Mouse (Mus musculus) limb, embryonic 14.5 days (tissue): ENCODE results near the gene Arhgap21. TPM values are rescaled to one million over a fixed set of nuclear protein-coding genes. Genes with fewer than 3 reads are reported as not detected.

ENCODE experiments used
- ATAC-seq: fragments of 200-750 bp; cut with Nextera tagmentation; 2 replicates; pipeline ENCODE4 v1.8.0; 2017; ENCODE audit warnings: low read depth, moderate number of reproducible peaks, moderate TSS enrichment; ENCODE audit not compliant: low FRiP score
- DNase-seq: peaks from one replicate; pipeline ENCODE4 v3.0.0-alpha.2; 2015; ENCODE audit warnings: low spot score
- H3K27ac ChIP-seq: fragments of 300-500 bp; sonication (generic); replicated peaks from 2 replicates; pipeline ENCODE4 v1.5.1; 2014; ENCODE audit warnings: low read depth, mild to moderate bottlenecking, low read length, moderate library complexity, mixed read lengths
- H3K27me3 ChIP-seq: fragments of 300-500 bp; sonication (generic); 2 replicates; pipeline ENCODE4 v1.6.1; 2014; ENCODE audit warnings: low read length, mixed read lengths; ENCODE audit not compliant: control insufficient read depth, insufficient read depth
- H3K36me3 ChIP-seq: fragments of 300-500 bp; sonication (generic); 2 replicates; pipeline ENCODE4 v1.6.1; 2014; ENCODE audit warnings: mild to moderate bottlenecking, low read length, moderate library complexity, mixed read lengths; ENCODE audit not compliant: control insufficient read depth, insufficient read depth
- H3K4me1 ChIP-seq: fragments of 300-500 bp; sonication (generic); 2 replicates; pipeline ENCODE4 v1.6.1; 2014; ENCODE audit warnings: antibody characterized with exemption, low read length, mixed read lengths; ENCODE audit not compliant: control insufficient read depth, insufficient read depth
- H3K4me2 ChIP-seq: fragments of 300-500 bp; sonication (generic); replicated peaks from 2 replicates; pipeline ENCODE4 v1.6.1; 2014; ENCODE audit warnings: low read depth, mild to moderate bottlenecking, low read length, moderate library complexity; ENCODE audit not compliant: severe bottlenecking
- H3K4me3 ChIP-seq: fragments of 300-500 bp; sonication (generic); replicated peaks from 2 replicates; pipeline ENCODE4 v1.5.1; 2014; ENCODE audit warnings: low read length
- H3K9ac ChIP-seq: fragments of 300-500 bp; sonication (generic); 2 replicates; pipeline ENCODE4 v1.6.1; 2014; ENCODE audit warnings: mild to moderate bottlenecking, low read depth, low read length, moderate library complexity; ENCODE audit not compliant: severe bottlenecking
- H3K9me3 ChIP-seq: fragments of 300-500 bp; sonication (generic); 2 replicates; pipeline ENCODE4 v1.6.1; 2016; ENCODE audit warnings: low read length; ENCODE audit not compliant: control insufficient read depth
- POLR2A ChIP-seq: fragments of 200-500 bp; IDR thresholded peaks from 2 replicates; pipeline ENCODE4 v1.8.0; 2012; ENCODE audit warnings: inconsistent platforms, mild to moderate bottlenecking, moderate library complexity, borderline replicate concordance; ENCODE audit not compliant: insufficient read depth, insufficient read length; ENCODE audit errors: extremely low read depth
- WGBS: fragments of 180-500 bp; shearing (Covaris S2); extraction: QIAGEN DNeasy Blood & Tissue Kit; methylation state at CpG from one replicate; pipeline ENCODE4 v1.1.7; 2014; 5-methylcytosine and 5-hydroxymethylcytosine counted together
- polyA plus RNA-seq, 2 experiments: library from polyadenylated mRNA; depleted of rRNA in 1 of 2; stranded (reverse) in 1 of 2; unstranded in 1 of 2; fragments of >200 nt; fragmentation: Nextera tagmentation in 1 of 2; extraction: Ambion mirVana in 1 of 2; gene quantifications; 2 replicates each; pipeline versions ENCODE4 v1.2.1 to v1.2.3; 2012 to 2014

Arhgap21 gene
- polyA plus RNA-seq, 2 experiments, result 19.6 to 29.2 TPM

DNA sequence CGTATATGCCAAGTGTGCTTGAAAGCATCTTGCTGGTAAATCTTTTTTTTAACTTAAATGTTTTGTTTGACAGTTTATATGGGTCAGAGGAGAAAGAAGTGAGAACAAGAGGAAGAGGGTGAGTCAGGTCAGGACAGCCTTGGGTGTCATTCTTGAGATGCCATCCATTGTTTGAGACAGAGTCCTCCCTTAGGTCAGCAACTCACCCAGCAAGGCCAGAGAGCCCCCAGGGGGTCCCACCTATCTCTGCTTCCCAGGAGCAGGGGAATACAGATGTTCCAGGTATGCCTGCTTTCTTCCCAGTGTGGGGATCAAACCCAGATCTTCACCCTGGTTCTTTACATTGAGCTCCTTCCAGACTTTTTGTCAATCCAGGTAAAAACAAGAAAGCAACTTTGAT lies 43.7 kb downstream of the Arhgap21 start:
- H3K9ac ChIP-seq, result no peak overlapping the region
- ATAC-seq, result no peak
- WGBS, result 80% methylated on average over 1 of the region's 1 CpGs

DNA sequence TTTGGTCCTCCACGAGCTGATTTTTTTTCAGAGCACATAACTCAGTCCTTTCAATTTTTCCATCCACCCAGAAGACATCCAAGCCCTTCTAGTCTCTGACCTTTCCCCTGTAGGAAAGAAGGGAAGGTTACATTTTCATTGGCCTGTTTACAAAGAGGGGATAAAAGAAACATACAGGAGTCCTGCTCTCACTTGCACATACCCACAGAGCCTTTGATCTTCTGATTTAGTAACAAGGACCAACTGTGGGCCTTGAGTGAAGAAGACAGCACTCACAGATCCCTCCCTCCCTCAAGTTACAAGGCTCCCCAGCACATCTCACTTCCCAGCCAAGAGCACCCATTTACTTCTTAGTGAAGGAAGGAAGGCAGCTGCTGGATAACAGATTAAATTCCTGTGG lies 46.3 kb downstream of the Arhgap21 start:
- ATAC-seq (no peak), DNase-seq (no peak)
- Histone ChIP-seq H3K4me1 (no peaks in the 10 kb centered on the region), H3K4me3 (no peak overlapping the region), H3K9ac (no peak overlapping the region), H3K9me3 (no peaks in the 10 kb centered on the region), H3K36me3 (no peaks in the 10 kb centered on the region), H3K27ac (no peak overlapping the region), H3K27me3 (no peaks in the 10 kb centered on the region), H3K4me2 (no peak overlapping the region)
- WGBS, result 16% methylated on average over 1 of the region's 1 CpGs
- TF ChIP-seq POLR2A, result no peak

More for the DNA sequence above, 43.7 kb downstream of the Arhgap21 start:
- Histone ChIP-seq H3K4me1 (no peaks in the 10 kb centered on the region), H3K4me3 (no peak overlapping the region), H3K36me3 (no peaks in the 10 kb centered on the region), H3K27me3 (no peaks in the 10 kb centered on the region), H3K9me3 (no peaks in the 10 kb centered on the region), H3K27ac (no peak overlapping the region), H3K4me2 (no peak overlapping the region)
- DNase-seq, result no peak
- TF ChIP-seq POLR2A, result no peak

DNA sequence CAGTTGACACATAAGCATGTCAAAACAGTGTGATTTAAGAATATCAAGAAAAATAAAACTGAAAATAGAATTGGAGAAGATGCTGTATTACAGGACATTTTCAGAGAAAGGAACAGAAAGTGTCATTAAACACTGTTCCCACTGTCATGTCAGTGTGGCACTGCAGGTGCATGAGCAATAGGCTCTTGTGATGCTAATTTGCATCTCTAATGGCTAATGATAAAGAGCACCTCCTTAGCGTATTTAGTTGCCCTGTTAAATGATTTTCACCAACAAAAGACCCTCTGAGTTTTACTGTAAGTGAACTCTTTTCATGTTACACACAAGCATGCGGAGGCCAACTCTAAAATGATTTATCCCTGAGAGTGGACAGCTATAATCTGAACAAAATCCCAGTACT lies 47.1 kb downstream of the Arhgap21 start:
- Histone ChIP-seq H3K36me3 (no peaks in the 10 kb centered on the region), H3K27me3 (no peaks in the 10 kb centered on the region), H3K4me3 (no peak overlapping the region), H3K4me1 (no peaks in the 10 kb centered on the region), H3K4me2 (no peak overlapping the region), H3K27ac (no peak overlapping the region), H3K9me3 (no peaks in the 10 kb centered on the region), H3K9ac (no peak overlapping the region)
- DNase-seq (no peak), ATAC-seq (no peak)
- 84% methylated on average over 2 of the region's 2 CpGs for WGBS
- no peak for TF ChIP-seq POLR2A

DNA sequence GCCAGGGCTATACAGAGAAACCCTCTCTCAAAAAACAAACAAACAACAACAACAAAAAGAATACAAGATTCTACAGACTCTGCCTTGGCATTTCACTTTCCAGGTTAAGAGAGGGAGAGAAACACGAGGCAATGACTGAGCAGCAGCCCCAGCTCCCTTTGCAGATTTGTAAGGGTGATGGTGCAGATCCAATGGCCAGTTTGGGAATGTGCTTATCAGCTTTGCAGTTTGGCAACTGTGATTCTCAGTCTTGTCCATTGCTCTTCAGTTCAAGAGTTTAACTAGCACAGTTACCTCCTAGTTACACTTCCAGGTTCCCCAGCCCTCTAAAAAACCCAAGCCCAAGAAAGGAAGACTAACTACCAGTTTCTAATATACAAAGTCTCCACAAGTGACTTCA lies 47.7 kb downstream of the Arhgap21 start:
- ATAC-seq, result no peak
- no peak overlapping the region for H3K27ac ChIP-seq
- H3K36me3 ChIP-seq, result no peaks in the 10 kb centered on the region
- no peaks in the 10 kb centered on the region for H3K9me3 ChIP-seq
- no peak for DNase-seq
- no peak for TF ChIP-seq POLR2A
- WGBS, result 87% methylated on average over 1 of the region's 1 CpGs
- H3K27me3 ChIP-seq, result no peaks in the 10 kb centered on the region
- H3K4me2 ChIP-seq, result no peak overlapping the region
- no peaks in the 10 kb centered on the region for H3K4me1 ChIP-seq
- no peak overlapping the region for H3K9ac ChIP-seq
- no peak overlapping the region for H3K4me3 ChIP-seq

DNA sequence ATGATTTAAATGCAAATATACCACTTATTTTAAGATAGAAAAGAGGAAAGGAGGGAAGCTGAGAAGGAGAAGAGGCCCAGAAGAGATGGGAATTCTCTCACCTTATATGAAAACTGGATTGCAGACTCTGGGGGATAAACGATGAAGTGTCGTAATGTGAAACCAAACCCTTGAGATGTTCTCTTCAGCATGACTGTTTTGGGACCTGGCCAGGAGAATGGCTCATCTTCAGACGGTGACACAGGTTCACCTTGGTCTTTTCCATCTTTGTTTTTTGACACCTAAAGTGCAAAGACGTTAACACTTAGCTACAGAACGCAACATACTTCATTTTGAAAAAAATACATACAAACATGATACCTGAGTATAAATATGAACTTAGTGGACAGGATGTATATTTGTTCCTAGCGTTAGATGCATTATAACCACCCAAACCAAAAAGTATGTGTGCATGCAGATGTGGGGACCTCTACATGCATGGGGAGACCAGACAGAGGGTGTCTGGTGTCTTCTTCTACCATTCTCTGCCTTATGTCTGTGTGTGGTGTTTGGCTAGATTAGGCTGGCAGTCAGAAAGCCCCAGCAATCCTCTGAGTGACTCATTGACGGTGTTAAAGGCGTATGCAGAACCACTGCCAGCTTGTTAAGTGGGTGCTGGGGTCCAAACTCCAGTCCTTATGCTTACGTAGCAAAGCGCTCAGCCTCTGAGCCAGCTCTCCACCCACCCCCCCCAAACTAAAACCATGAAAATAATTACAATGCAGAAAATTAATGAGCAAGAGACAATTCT lies 54.0 kb downstream of the Arhgap21 start:
- 89% methylated on average over 10 of the region's 10 CpGs for WGBS
- no peak for ATAC-seq

More for the DNA sequence above, 54.0 kb downstream of the Arhgap21 start:
- TF ChIP-seq POLR2A, result no peak
- Histone ChIP-seq H3K9ac (no peak overlapping the region), H3K36me3 (0 out of 2 replicates have a peak, but pooled peaks cover 3% of the 10 kb centered on the region), H3K9me3 (no peaks in the 10 kb centered on the region), H3K27ac (no peak overlapping the region), H3K27me3 (no peaks in the 10 kb centered on the region), H3K4me2 (no peak overlapping the region), H3K4me1 (no peaks in the 10 kb centered on the region), H3K4me3 (no peak overlapping the region)
- no peak for DNase-seq
